Mouse (Mus musculus) layer of hippocampus, adult 2 months (tissue): ENCODE data around the gene Lpp. TPM values are rescaled to one million over a fixed set of nuclear protein-coding genes. Genes with fewer than 3 reads are reported as not detected.
A peak's percentile ranks its signal among the peaks of the same experiment; 100 is the strongest.

Experiments
- DNase-seq, 2 experiments: peaks; one replicate each; pipeline ENCODE4 v3.0.0; 2022; ENCODE audit warnings: low spot score in 2 of 2
- H3K27ac ChIP-seq: fragments of 200-600 bp; 2 replicates; pipeline ENCODE4 v1.8.1; 2022
- H3K4me3 ChIP-seq: fragments of 200-600 bp; 2 replicates; pipeline ENCODE4 v1.8.1; 2022; ENCODE audit warnings: mild to moderate bottlenecking
- CTCF ChIP-seq: fragments of 200-600 bp; conservative IDR thresholded peaks from 2 replicates; pipeline ENCODE4 v1.8.1; 2022; ENCODE audit warnings: antibody characterized with exemption, mild to moderate bottlenecking, moderate library complexity
- total RNA-seq, 2 experiments: library from RNA; stranded (reverse); gene quantifications; 2 replicates each; pipeline ENCODE4 v1.2.3; 2021

The Lpp gene
- total RNA-seq, 2 experiments from 2014 or later = 10.1 to 10.5 TPM

DNA sequence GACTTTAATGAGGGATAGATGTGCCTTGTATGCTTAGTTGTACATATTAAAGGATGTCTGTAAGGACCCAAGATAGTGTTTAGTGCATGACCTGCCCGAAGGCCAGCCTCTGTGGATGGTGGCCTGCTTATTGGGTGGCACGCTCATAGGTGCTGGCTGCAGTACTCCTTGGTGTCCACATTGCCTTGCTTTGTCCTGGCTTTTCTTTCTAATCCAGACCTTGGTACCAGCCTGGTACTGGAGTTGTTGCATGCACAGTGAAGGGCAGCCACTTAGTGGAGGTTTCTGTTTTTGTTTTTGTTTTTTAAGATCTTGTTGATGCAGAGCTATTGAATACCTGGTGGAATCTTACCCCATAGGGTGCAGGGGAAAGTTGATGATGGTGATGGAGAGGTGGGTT is 112.9 kb downstream of the Lpp start:
- DNase-seq = no peak
- no peak overlapping the region for H3K4me3 ChIP-seq
- no peak for TF ChIP-seq CTCF

GRCm38 (mm10) chr16:24506740-24507139 is 113.4 kb downstream of the Lpp start:
- Histone ChIP-seq H3K4me3 (no peak overlapping the region), H3K27ac (no peak overlapping the region)
- no peak for DNase-seq
- TF ChIP-seq CTCF = no peak

More for the DNA sequence above, 112.9 kb downstream of the Lpp start:
- H3K27ac ChIP-seq = no peak overlapping the region

GRCm38 (mm10) chr16:24507927-24508540 is 114.7 kb downstream of the Lpp start:
- no peak overlapping the region for H3K4me3 ChIP-seq
- DNase-seq = no peak
- TF ChIP-seq CTCF = no peak
- no peak overlapping the region for H3K27ac ChIP-seq

- no peak for DNase-seq
- Histone ChIP-seq H3K27ac (peak overlapping the region; percentile 56), H3K4me3 (no peak overlapping the region)
- no peak for TF ChIP-seq CTCF
Measured at GRCm38 (mm10) chr16:24509100-24509812, 115.9 kb downstream of the Lpp start.

DNA sequence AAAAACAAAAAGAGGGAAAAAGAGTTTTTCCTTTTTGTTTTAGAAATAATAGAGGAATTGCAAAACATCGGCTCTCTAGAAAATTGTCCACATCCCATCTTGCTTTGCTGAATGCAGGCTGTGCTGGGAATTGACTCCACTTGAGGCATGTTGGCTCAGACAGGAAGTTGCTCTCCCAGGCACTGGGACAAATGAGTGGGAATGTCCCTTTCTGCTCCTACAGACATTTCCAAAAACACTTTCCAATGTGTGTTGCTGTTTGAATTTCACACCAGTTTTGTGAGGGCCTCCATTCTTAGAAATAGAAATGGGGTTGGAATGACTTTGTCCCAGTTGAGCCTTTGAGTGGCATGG is 116.5 kb downstream of the Lpp start:
- DNase-seq = no peak
- TF ChIP-seq CTCF = no peak
- no peak overlapping the region for H3K4me3 ChIP-seq
- H3K27ac ChIP-seq = peak overlapping the region; percentile 56

- TF ChIP-seq CTCF = no peak
- Histone ChIP-seq H3K27ac (no peak overlapping the region), H3K4me3 (no peak overlapping the region)
- DNase-seq = no peak
Measured at GRCm38 (mm10) chr16:24513228-24513627, 119.9 kb downstream of the Lpp start.

DNA sequence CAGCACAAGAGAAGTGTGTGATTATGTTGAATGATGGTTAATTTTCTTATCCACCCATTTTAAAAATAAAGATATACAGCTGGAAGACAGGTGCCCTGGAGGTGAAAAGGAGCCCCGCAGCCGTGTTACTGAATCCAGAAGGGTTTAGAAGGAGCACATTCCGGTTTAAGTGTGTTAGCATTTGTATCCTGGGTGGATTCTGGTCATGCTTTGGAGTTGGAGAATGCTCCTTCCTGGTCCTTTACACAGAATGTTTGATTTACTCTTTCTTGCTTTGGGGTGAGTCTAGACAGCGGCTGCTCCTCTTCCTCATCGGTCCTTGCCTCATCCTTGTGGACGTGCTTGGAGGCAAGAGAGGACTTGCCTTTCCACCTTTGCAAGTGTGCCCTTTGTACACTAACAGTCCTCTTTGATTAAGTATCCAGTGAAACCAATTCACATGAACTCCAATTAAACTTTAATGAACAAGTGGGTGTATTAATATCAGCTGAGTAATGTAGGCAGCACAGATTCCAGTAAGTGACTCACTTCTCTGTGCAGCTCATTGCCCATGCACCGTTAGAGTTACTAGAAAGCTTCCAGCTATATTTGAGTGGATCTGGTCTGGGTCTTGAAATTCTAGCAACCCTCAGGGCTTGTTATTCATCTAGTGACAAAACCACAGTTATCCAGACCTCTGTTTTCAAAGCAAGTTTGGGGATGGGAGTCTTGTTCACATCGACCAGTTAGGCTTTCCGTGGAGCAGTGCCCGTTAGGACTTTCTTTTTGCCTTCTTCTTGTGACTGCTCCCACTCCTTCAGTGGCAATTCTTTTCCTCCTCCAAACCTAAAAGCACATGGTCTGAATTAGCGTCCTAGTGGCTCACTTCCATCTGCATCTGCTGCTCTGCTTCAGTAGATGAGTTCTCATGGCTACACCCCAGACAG is 121.8 kb downstream of the Lpp start:
- no peak for TF ChIP-seq CTCF
- no peak for DNase-seq
- Histone ChIP-seq H3K27ac (no peak overlapping the region), H3K4me3 (no peak overlapping the region)

DNA sequence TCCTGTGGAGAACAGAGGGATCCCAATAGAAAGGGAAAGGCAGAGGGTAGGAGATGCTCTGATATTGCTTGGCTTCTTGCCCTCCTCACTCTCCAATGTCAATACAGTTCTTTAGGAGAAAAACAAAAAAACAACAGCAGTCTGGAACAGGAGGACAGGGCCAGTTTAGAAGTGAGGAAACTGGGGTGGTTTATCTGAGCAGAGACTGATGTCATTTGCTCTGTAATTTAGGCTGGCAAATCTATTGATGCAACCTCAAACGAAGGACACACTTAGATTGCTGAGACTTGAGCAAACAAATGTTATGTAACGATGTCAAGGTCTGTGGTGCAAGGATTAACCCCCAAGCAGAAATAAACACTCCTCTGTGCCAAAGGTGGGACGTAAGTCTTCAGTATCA is 123.7 kb downstream of the Lpp start:
- DNase-seq = no peak
- no peak overlapping the region for H3K27ac ChIP-seq
- no peak overlapping the region for H3K4me3 ChIP-seq
- TF ChIP-seq CTCF = no peak

GRCm38 (mm10) chr16:24517501-24518042 is 124.3 kb downstream of the Lpp start:
- no peak overlapping the region for H3K4me3 ChIP-seq
- TF ChIP-seq CTCF = no peak
- no peak overlapping the region for H3K27ac ChIP-seq
- DNase-seq = no peak

DNA sequence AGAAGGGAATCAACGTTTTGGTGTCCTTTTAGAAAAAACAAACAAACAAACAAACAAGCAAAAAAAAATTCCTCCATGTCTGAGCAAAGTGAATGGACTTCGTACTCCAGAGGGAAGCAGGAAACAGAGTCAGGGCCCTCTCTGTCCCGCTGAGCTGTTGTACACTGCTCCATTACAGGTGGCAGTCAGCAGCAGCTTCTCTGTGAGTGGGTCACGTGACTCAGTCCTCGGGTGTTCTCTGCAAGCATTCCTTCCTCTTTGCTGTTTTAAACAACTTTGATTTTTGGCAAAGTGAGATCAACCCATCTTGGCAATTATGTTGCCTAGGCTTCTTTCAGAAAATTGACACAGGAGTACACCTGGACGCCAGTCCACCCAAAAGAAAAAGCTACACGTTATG is 125.5 kb downstream of the Lpp start:
- no peak for TF ChIP-seq CTCF
- H3K27ac ChIP-seq = no peak overlapping the region
- DNase-seq = no peak
- no peak overlapping the region for H3K4me3 ChIP-seq

DNA sequence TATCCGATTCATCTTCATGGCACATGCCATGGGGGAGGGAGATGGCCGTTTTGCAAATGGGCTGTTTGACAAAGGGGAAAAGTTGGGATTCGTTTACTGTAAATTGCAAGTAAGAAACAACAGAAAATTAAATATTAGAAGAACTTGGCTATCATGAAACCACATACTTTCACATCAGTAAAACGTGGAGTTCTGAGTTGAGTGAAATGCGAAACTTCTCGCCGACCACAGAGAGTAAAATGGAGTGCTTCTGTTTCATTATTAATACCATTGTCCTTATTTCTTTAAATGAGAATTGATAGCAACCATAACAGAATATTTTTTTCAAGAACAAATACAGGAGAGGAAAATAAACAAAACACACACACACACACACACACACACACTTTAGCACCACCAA is 133.9 kb downstream of the Lpp start:
- no peak for TF ChIP-seq CTCF
- H3K4me3 ChIP-seq = no peak overlapping the region
- DNase-seq = no peak
- H3K27ac ChIP-seq = no peak overlapping the region

GRCm38 (mm10) chr16:24531681-24532080 is 138.4 kb downstream of the Lpp start:
- TF ChIP-seq CTCF = no peak
- H3K27ac ChIP-seq = no peak overlapping the region
- H3K4me3 ChIP-seq = no peak overlapping the region
- no peak for DNase-seq

DNA sequence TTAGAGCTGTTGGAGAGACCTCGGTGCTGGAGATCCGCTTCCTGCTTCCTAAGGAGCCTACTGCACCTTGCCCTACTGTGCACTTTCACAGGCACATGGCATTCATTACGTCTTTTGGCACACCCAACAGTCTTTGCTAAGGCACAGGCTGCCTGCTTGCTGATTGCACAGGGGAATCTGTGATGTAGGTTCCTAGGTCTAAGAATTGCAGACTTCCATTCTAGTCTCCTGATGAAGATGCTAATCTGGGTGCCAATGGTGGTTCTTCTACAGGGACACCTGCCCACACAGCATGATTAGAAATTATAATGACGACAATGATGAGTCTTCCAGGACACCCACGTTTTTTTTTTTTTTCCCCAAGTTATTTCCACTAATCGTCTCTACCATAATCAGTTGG is 141.9 kb downstream of the Lpp start:
- TF ChIP-seq CTCF = no peak
- Histone ChIP-seq H3K27ac (no peak overlapping the region), H3K4me3 (no peak overlapping the region)
- DNase-seq = peak in 1 of 2 experiments; percentile 38
